Mouse (Mus musculus) midbrain, embryonic 10.5 days (tissue): ENCODE data around the gene Ube2d2b. TPM values are rescaled to one million over a fixed set of nuclear protein-coding genes. Genes with fewer than 3 reads are reported as not detected.

Experiments
- DNase-seq: peaks from one replicate; pipeline ENCODE4 v3.0.0-alpha.2; 2017; ENCODE audit warnings: low spot score
- H3K27ac ChIP-seq: fragments of 300-500 bp; sonication (generic); replicated peaks from 2 replicates; pipeline ENCODE4 v1.5.1; 2016; ENCODE audit warnings: mild to moderate bottlenecking
- H3K27me3 ChIP-seq: fragments of 300-500 bp; sonication (generic); 2 replicates; pipeline ENCODE4 v1.6.1; 2016; ENCODE audit warnings: low read depth, mild to moderate bottlenecking; ENCODE audit not compliant: poor library complexity, severe bottlenecking
- H3K36me3 ChIP-seq: fragments of 300-500 bp; sonication (generic); 2 replicates; pipeline ENCODE4 v1.6.1; 2016; ENCODE audit warnings: mild to moderate bottlenecking, moderate library complexity
- H3K4me1 ChIP-seq: fragments of 300-500 bp; sonication (generic); 2 replicates; pipeline ENCODE4 v1.6.1; 2016
- H3K4me3 ChIP-seq: fragments of 300-500 bp; sonication (generic); 2 replicates; pipeline ENCODE4 v1.5.1; 2016; ENCODE audit warnings: mild to moderate bottlenecking, moderate library complexity
- H3K9me3 ChIP-seq: fragments of 300-500 bp; sonication (generic); replicated peaks from 2 replicates; pipeline ENCODE4 v1.6.1; 2016; ENCODE audit warnings: mild to moderate bottlenecking
- WGBS: fragments of 180-500 bp; shearing (Covaris S2); methylation state at CpG from one replicate; pipeline ENCODE4 v1.1.7; 2016; 5-methylcytosine and 5-hydroxymethylcytosine counted together
- polyA plus RNA-seq: library from polyadenylated mRNA; unstranded; fragments of >200 nt; fragmentation: Nextera tagmentation; extraction: Ambion mirVana; gene quantifications from 2 replicates; pipeline ENCODE4 v1.2.1, GENCODE M21; 2016

Ube2d2b gene
- polyA plus RNA-seq, 1 experiment from 2014 or later = 0.17 TPM

DNA sequence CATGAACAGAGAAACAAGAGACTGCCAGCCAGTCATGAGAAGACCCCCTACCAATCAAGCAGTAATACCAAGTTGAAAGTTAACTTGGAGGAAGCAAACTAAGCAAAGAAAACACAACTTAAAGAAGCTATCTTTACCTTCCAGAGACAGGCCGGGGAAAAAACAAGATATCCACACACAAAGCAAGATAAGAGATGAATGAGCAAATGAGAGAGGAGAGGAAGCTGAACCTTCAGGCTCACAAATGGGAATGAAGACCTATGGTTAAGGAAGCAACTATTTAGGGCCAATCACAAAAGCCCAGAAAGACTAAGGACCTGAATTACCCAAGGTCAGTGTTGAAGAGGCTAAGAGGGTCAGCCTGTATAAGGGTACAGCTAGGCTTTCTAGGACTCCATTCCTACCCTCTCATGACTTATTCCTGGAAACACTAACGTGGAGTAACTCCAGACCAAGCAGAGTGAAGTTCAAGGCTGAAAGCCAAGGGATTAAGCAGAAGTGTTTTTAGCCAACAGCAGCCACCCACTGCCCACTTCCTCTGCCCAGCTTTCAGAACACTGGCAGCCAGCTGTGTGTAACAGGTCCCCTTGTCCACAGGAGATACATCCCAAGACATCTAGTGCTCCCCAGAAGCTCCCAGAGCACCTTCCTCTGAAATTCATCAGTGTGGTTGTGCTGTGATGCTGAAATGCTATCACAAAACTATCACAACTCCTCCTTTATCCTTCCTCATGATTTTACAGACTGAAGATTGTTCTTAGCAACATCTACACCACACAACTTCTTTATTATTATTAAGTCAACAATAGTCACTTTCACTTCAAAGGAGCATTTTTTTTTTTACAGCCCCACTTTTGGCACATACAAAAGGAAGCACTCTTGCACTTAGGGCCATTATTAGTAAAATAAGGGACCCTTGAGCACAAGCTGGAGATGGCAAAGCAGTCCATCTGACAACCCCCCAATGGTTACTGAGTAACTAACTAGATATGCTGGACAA, 36.5 kb downstream of the Ube2d2b start:
- 74% methylated on average over 2 of the region's 2 CpGs for WGBS

GRCm38 (mm10) chr5:107867970-107868904, 38.3 kb downstream of the Ube2d2b start:
- H3K27me3 ChIP-seq = peaks cover 18% of the 10 kb centered on the region
- under 1% methylated on average over 78 of the region's 82 CpGs for WGBS
- H3K4me3 ChIP-seq = peak overlapping the region; percentile 89
- H3K9me3 ChIP-seq = no peaks in the 10 kb centered on the region
- H3K4me1 ChIP-seq = peaks cover 10% of the 10 kb centered on the region
- peak; percentile 71 for DNase-seq
- peak overlapping the region; percentile 96 for H3K27ac ChIP-seq
- H3K36me3 ChIP-seq = no peaks in the 10 kb centered on the region

More for the DNA sequence above, 36.5 kb downstream of the Ube2d2b start:
- Histone ChIP-seq H3K4me1 (peaks cover 10% of the 10 kb centered on the region), H3K36me3 (no peaks in the 10 kb centered on the region), H3K27ac (0 out of 2 replicates have a peak overlapping the region, but pooled peaks have one; percentile 25), H3K27me3 (peaks cover 18% of the 10 kb centered on the region), H3K4me3 (no peak overlapping the region), H3K9me3 (no peaks in the 10 kb centered on the region)
- no peak for DNase-seq

DNA sequence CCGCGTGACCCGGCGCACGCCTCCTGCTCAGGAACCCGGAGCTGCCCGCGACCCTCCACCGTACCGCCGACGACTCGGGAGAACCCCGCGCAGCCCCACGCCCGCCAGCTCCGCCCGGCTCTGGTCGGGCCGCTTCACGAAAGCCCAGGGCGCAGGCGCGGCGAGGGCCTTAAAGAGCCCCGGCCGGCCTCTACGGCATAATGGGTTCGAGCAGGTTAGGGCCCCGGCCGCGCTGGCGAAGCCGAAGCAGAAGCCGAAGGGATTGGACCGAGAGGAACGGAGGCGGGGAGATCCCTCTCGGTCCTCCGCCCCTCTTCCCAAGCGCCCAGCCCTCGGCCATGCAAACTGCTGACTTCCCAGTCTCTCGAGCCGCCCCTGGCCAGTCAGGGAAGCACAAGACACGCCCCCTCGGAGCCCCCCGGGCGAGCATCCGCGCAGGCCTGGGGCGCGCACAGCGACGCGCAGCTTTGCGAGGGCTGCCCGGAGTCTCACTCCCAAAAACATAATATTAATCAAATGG, 39.1 kb downstream of the Ube2d2b start:
- DNase-seq = peak; percentile 97
- H3K27ac ChIP-seq = peak overlapping the region; percentile 96
- no peaks in the 10 kb centered on the region for H3K9me3 ChIP-seq
- no peaks in the 10 kb centered on the region for H3K36me3 ChIP-seq
- H3K27me3 ChIP-seq = peaks cover 18% of the 10 kb centered on the region
- under 1% methylated on average over 55 of the region's 58 CpGs for WGBS
- H3K4me3 ChIP-seq = peak overlapping the region; percentile 89
- peaks cover 10% of the 10 kb centered on the region for H3K4me1 ChIP-seq

- H3K4me3 ChIP-seq = peak overlapping the region; percentile 89; the same call in 1 of the 2 replicates
- WGBS = 71% methylated on average over 2 of the region's 2 CpGs
- H3K4me1 ChIP-seq = peaks cover 10% of the 10 kb centered on the region
- H3K9me3 ChIP-seq = no peaks in the 10 kb centered on the region
- H3K27me3 ChIP-seq = peaks cover 18% of the 10 kb centered on the region
- H3K36me3 ChIP-seq = no peaks in the 10 kb centered on the region
- DNase-seq = no peak
- H3K27ac ChIP-seq = no peak overlapping the region
Observed at GRCm38 (mm10) chr5:107869701-107870100, 39.8 kb downstream of the Ube2d2b start.

DNA sequence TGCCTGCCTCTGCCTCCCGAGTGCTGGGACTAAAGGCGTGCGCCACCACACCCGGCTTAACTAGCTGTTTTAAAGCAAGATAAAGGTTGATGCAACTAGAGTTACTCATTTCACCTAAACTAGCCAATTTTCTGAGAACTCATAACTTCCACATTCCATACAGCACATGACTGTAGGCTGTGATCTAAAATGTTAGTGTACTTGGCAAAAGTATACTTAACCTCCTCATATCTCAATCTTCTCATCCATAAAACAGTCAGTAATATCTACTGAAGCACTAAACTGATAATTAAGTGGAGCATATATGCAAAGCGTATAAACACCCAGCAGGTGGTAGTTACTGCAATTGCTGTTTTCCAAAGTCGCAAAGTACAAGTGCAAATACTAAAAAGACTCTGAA, 43.4 kb downstream of the Ube2d2b start:
- no peak for DNase-seq
- H3K4me3 ChIP-seq = no peak overlapping the region
- H3K9me3 ChIP-seq = no peaks in the 10 kb centered on the region
- no peaks in the 10 kb centered on the region for H3K36me3 ChIP-seq
- H3K27me3 ChIP-seq = peaks cover 18% of the 10 kb centered on the region
- no peaks in the 10 kb centered on the region for H3K4me1 ChIP-seq
- no peak overlapping the region for H3K27ac ChIP-seq
- WGBS = 87% methylated on average over 6 of the region's 6 CpGs

DNA sequence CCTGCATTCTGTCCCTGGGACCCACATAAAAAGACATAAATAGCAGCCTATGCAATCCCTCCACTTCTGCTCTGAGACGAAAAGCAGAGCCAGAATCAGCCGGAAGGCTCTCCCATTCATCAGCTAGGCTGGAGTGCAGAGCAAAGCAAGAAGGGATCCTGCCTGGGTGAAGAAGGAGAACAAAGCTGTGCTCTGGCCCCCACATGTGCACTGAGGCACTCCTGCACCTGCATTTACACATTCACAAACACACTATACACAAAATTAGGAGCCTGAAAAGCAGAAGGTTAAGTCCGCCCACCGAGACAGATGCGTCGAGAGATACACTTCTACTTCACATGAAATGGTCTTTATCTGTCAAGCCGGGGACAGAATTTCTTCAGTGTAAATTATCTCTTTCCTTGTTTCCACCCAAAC, 44.0 kb downstream of the Ube2d2b start:
- DNase-seq = no peak
- Histone ChIP-seq H3K9me3 (no peaks in the 10 kb centered on the region), H3K4me3 (no peak overlapping the region), H3K27me3 (peaks cover 18% of the 10 kb centered on the region), H3K27ac (no peak overlapping the region), H3K4me1 (no peaks in the 10 kb centered on the region), H3K36me3 (no peaks in the 10 kb centered on the region)
- WGBS = 80% methylated on average over 7 of the region's 7 CpGs

GRCm38 (mm10) chr5:107874561-107875260, 44.8 kb downstream of the Ube2d2b start, which contains the start of gene Evi5:
Evi5 (minus strand) TSS chr5:107875107.
- no peak for DNase-seq
- Histone ChIP-seq H3K9me3 (no peaks in the 10 kb centered on the region), H3K4me1 (no peaks in the 10 kb centered on the region), H3K27ac (no peak within 1 kb of the TSS), H3K4me3 (no peak within 1 kb of the TSS), H3K27me3 (peaks cover 17% of the 10 kb centered on the region), H3K36me3 (no peaks in the 10 kb centered on the region)
- 46% methylated on average over 4 of the region's 4 CpGs for WGBS

DNA sequence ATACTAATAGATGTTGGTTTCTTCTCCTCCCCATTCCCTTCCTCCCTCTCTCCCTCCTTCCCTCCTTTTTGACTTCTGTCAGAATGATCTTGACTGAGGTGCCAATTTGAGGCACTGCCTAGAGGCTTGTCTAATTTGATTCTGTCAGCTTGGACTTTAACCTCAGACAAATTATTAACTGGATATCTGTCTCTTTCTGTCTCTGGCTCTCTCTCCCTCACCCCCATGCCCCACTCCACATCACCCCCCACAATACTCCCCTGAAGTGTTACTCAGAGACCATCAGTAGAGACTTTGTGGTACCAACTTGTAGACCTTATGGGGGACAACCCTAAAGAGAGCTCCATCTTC, 45.3 kb downstream of the Ube2d2b start:
- no peak overlapping the region for H3K4me3 ChIP-seq
- H3K4me1 ChIP-seq = no peaks in the 10 kb centered on the region

GRCm38 (mm10) chr5:107877053-107877452, 47.2 kb downstream of the Ube2d2b start:
- Histone ChIP-seq H3K9me3 (no peaks in the 10 kb centered on the region), H3K27ac (no peak overlapping the region), H3K36me3 (no peaks in the 10 kb centered on the region), H3K4me1 (no peaks in the 10 kb centered on the region), H3K27me3 (no peaks in the 10 kb centered on the region), H3K4me3 (no peak overlapping the region)
- no peak for DNase-seq
- WGBS = 74% methylated on average over 1 of the region's 1 CpGs

More for the DNA sequence above, 45.3 kb downstream of the Ube2d2b start:
- Histone ChIP-seq H3K27ac (no peak overlapping the region), H3K9me3 (no peaks in the 10 kb centered on the region), H3K27me3 (peaks cover 12% of the 10 kb centered on the region), H3K36me3 (no peaks in the 10 kb centered on the region)
- no peak for DNase-seq

DNA sequence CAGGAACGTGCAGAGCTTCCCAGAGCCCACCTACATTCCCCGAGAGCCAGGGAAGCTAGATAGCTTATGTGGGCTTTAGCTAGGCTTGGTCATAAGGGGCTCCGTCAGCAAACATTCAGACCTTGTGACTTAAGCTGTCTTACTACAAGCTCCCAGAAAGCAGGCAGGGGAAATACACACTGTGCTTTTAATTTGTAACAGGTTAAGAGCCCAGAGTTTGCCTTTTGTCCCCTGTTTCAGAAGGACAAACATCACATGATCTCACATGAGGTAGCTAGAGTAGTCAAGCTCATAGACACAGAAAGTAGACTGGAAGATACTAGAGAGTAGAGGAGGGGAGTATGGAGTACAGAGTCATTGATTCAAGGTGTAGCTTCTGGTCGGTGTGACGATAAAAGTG, 50.8 kb downstream of the Ube2d2b start:
- WGBS = 87% methylated on average over 5 of the region's 5 CpGs
- H3K9me3 ChIP-seq = no peaks in the 10 kb centered on the region
- no peak for DNase-seq

More for the DNA sequence above, 50.8 kb downstream of the Ube2d2b start:
- Histone ChIP-seq H3K4me1 (no peaks in the 10 kb centered on the region), H3K4me3 (no peak overlapping the region), H3K27ac (no peak overlapping the region), H3K36me3 (no peaks in the 10 kb centered on the region), H3K27me3 (no peaks in the 10 kb centered on the region)
